Mouse (Mus musculus) olfactory bulb, adult 2 months (tissue): ENCODE data around the gene Amigo1.

Experiments
- CTCF ChIP-seq: fragments of 200-500 bp; IDR thresholded peaks from 2 replicates; pipeline ENCODE4 v1.5.1; 2012; ENCODE audit warnings: low read depth, mild to moderate bottlenecking, low read length, moderate library complexity; ENCODE audit not compliant: insufficient read depth
- POLR2A ChIP-seq: fragments of 200-500 bp; IDR thresholded peaks from 2 replicates; pipeline ENCODE4 v1.6.1; 2012; ENCODE audit warnings: mild to moderate bottlenecking, low read depth, low read length, moderate library complexity; ENCODE audit not compliant: insufficient read depth

GRCm38 (mm10) chr3:108212406-108212805 lies 26.3 kb downstream of the Amigo1 start:
- TF ChIP-seq CTCF (no peak), POLR2A (no peak)
